Mouse (Mus musculus): ENCODE measurements at regions not wholly inside any gene's neighbourhood (a gene's known extent, or its start where the extent isn't known, plus 50 kb on each side); places are given as distances from the start of the nearest gene placed in this dataset.

DNA sequence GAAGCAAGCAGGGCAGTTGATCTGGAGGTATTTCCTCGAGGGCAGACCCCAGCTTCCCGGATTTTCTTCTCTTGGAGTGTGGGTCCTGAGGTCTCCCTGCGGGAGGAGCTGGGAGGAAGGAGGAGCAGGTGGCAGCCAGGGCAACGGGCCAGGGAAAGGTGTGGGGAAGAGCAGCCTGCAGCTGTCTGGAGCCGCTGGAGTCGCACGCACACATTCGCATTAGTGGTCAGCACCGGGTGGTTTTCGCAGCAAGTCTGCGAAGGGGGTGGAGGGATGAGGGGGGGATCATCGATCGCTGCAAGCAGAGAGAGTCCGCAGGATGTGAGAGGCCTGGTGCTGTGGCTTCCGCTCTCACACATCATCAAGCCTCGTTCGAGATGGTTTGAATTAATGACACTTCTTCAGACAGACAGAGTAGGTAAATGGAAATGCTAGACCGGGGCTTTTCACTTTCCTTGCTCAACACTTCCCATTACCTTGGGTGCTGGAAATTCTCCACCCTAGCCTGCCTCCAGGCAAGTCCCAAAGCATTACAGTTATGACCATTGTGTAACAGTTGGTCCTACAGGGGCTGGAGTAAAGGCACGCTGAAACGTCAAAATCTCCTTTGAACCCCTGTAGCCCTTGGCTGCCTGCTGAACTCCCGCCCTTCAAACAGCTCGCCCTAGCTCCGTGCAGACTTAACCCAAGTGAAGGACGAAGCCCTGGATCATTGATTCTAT, 213.3 kb upstream of the Bmper start:
- ATAC-seq (ENCODE audit: insufficient number of reproducible peaks, insufficient read depth, low FRiP score, low read depth) = peak; percentile 64; the same call in 1 of the 2 replicates
- no peaks in the 10 kb centered on the region for H3K36me3 ChIP-seq (ENCODE audit: control insufficient read depth, insufficient read depth, low read length)
- 15% methylated on average over 24 of the region's 24 CpGs for WGBS
- no peak overlapping the region for H3K9ac ChIP-seq (replicated peaks; ENCODE audit: low read depth, low read length)
- H3K4me1 ChIP-seq (ENCODE audit: control insufficient read depth, insufficient read depth, low read length) = peaks cover 32% of the 10 kb centered on the region
- no peak overlapping the region for H3K4me3 ChIP-seq (ENCODE audit: low read depth, low read length)
- peak overlapping the region; percentile 13 for H3K4me2 ChIP-seq (replicated peaks; ENCODE audit: low read depth, low read length)
- H3K27me3 ChIP-seq (ENCODE audit: control insufficient read depth, insufficient read depth, low read length) = no peaks in the 10 kb centered on the region
- H3K9me3 ChIP-seq (ENCODE audit: control insufficient read depth, low read depth, low read length) = no peaks in the 10 kb centered on the region
- no peak overlapping the region for H3K27ac ChIP-seq (ENCODE audit: low read length)

DNA sequence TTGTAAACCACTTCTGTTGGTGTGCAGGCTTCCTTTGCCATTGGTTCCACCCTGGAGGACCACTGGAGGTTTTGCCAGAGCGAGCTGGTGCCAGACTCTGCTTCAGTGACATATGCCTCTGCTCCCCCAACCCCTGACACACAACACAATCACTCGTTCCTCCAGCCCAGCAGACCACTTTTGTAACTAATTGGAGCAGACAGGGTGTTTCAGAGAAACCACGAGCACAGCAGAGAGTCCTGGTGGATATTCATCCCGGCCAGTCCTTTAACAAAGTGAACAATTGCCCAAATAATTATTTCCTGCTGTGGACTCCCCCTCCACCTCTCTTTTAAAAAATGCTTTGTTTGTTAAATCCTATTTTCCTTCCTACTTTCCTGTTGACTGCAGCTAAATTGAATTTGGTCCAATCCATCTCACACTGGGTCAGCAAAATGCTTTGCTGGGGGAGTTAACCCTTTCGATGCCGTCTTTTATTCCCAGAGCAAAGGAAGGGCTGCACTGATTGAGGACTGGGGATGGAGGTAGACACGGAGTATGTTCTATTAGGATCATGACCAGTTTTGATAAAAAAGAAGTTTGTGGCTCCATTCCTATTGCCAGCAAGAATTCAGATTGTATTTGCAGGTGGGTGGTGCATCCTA, 211.4 kb upstream of the Bmper start:
- Histone ChIP-seq H3K4me3 (ENCODE audit: low read depth, low read length) (no peak overlapping the region), H3K36me3 (ENCODE audit: control insufficient read depth, insufficient read depth, low read length) (no peaks in the 10 kb centered on the region), H3K9ac (replicated peaks; ENCODE audit: low read depth, low read length) (no peak overlapping the region), H3K9me3 (ENCODE audit: control insufficient read depth, low read depth, low read length) (peaks cover 2% of the 10 kb centered on the region; the same call in 1 of the 2 replicates), H3K4me1 (ENCODE audit: control insufficient read depth, insufficient read depth, low read length) (peaks cover 21% of the 10 kb centered on the region), H3K4me2 (replicated peaks; ENCODE audit: low read depth, low read length) (no peak overlapping the region), H3K27ac (ENCODE audit: low read length) (no peak overlapping the region), H3K27me3 (ENCODE audit: control insufficient read depth, insufficient read depth, low read length) (no peaks in the 10 kb centered on the region)
- no peak for ATAC-seq (ENCODE audit: insufficient number of reproducible peaks, insufficient read depth, low FRiP score, low read depth)
- 42% methylated on average over 7 of the region's 7 CpGs for WGBS

DNA sequence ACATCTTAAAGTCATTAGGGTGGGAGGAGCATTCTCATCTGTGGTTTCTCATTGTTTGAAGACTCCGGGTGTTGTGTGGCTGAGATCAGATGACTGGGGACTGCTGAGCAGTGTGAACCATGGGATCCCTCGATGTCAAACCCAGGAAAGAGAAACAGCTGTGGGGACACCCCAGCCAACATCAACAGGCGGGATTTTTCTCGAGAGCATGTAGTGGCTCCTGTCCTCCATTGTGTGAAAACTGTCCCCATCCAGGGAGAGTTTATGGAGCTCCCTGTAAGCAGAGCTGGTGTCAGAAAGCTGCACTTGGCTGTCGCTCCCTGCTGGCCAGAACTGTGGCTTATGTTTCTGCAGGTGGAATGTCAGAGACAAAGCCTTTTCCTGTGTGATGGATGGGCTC, 210.7 kb upstream of the Bmper start:
- WGBS = 17% methylated on average over 5 of the region's 5 CpGs
- no peak overlapping the region for H3K27ac ChIP-seq (ENCODE audit: low read length)
- H3K4me3 ChIP-seq (ENCODE audit: low read depth, low read length) = no peak overlapping the region
- no peaks in the 10 kb centered on the region for H3K36me3 ChIP-seq (ENCODE audit: control insufficient read depth, insufficient read depth, low read length)
- H3K9ac ChIP-seq (replicated peaks; ENCODE audit: low read depth, low read length) = no peak overlapping the region
- no peak overlapping the region for H3K4me2 ChIP-seq (replicated peaks; ENCODE audit: low read depth, low read length)
- peaks cover 6% of the 10 kb centered on the region; the same call in 1 of the 2 replicates for H3K9me3 ChIP-seq (ENCODE audit: control insufficient read depth, low read depth, low read length)
- H3K27me3 ChIP-seq (ENCODE audit: control insufficient read depth, insufficient read depth, low read length) = no peaks in the 10 kb centered on the region
- peak; percentile 66 for ATAC-seq (ENCODE audit: insufficient number of reproducible peaks, insufficient read depth, low FRiP score, low read depth)
- H3K4me1 ChIP-seq (ENCODE audit: control insufficient read depth, insufficient read depth, low read length) = peaks cover 21% of the 10 kb centered on the region

DNA sequence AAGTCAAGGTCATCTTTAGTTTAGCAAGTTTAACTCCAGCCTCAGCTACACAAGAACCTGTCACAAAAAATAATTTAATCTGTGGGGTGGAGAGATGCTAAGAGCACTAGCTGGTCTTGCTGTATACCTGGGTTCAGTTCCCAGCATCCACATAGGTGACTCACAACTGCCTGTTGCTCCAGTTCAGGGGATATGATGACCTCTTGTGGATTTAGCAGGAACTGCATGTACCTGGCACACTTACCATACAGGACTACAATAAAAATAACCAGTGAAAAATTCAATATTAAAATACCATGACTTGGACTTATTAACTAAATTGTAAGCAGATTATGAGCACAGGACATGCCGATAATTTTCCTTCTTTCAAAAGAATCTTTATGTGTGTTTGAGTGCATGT, 206.1 kb upstream of the Bmper start:
- Histone ChIP-seq H3K27me3 (ENCODE audit: control insufficient read depth, insufficient read depth, low read length) (no peaks in the 10 kb centered on the region), H3K27ac (ENCODE audit: low read length) (no peak overlapping the region), H3K9me3 (ENCODE audit: control insufficient read depth, low read depth, low read length) (peaks cover 6% of the 10 kb centered on the region; the same call in 1 of the 2 replicates), H3K4me3 (ENCODE audit: low read depth, low read length) (no peak overlapping the region), H3K9ac (replicated peaks; ENCODE audit: low read depth, low read length) (no peak overlapping the region), H3K4me1 (ENCODE audit: control insufficient read depth, insufficient read depth, low read length) (peaks cover 6% of the 10 kb centered on the region; the same call in 1 of the 2 replicates), H3K4me2 (replicated peaks; ENCODE audit: low read depth, low read length) (no peak overlapping the region), H3K36me3 (ENCODE audit: control insufficient read depth, insufficient read depth, low read length) (no peaks in the 10 kb centered on the region)
- WGBS = 100% methylated on average over 1 of the region's 1 CpGs
- no peak for ATAC-seq (ENCODE audit: insufficient number of reproducible peaks, insufficient read depth, low FRiP score, low read depth)

DNA sequence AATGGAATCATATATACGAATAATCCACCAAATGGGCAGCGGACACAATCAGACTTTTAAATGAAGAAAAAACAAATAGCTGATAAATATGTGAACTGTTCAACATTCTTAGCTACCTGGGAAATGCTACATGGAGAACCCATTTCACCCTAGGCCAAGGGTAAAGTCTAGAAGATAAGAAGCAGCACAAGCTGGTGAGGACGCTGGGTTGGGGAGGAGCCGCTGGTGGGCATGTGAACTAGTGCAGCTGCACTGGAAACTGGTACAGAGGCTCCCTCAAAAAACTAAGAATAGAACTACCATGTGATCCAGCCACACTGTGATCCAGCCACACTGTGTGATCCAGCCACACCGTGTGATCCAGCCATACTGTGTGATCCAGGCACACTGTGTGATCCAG, 198.8 kb upstream of the Bmper start:
- no peak for ATAC-seq (ENCODE audit: insufficient number of reproducible peaks, insufficient read depth, low FRiP score, low read depth)
- Histone ChIP-seq H3K9me3 (ENCODE audit: control insufficient read depth, low read depth, low read length) (no peaks in the 10 kb centered on the region), H3K9ac (replicated peaks; ENCODE audit: low read depth, low read length) (no peak overlapping the region), H3K4me3 (ENCODE audit: low read depth, low read length) (no peak overlapping the region), H3K27me3 (ENCODE audit: control insufficient read depth, insufficient read depth, low read length) (no peaks in the 10 kb centered on the region), H3K4me1 (ENCODE audit: control insufficient read depth, insufficient read depth, low read length) (no peaks in the 10 kb centered on the region), H3K36me3 (ENCODE audit: control insufficient read depth, insufficient read depth, low read length) (no peaks in the 10 kb centered on the region), H3K27ac (ENCODE audit: low read length) (no peak overlapping the region), H3K4me2 (replicated peaks; ENCODE audit: low read depth, low read length) (no peak overlapping the region)
- WGBS = 88% methylated on average over 5 of the region's 5 CpGs

DNA sequence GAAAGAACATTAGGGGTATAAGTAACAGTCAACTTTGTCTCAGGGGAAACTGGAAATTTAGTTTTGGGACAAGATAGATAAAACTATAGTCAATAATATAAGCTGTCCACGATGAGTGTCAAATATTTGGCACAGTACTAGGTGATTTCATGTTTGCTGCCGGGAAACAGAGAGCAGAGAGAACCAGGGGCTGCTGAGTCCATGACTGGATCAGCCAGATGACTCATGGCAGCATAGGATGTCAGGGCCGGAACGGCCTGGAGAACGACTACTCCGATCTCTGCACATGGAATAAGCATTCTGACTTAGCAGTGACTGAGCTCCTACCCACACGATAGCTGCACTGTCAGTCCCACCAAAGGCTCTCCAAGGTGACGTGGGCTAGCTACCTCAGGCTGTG, 197.6 kb upstream of the Bmper start:
- H3K36me3 ChIP-seq (ENCODE audit: control insufficient read depth, insufficient read depth, low read length) = no peaks in the 10 kb centered on the region
- WGBS = 89% methylated on average over 8 of the region's 8 CpGs

DNA sequence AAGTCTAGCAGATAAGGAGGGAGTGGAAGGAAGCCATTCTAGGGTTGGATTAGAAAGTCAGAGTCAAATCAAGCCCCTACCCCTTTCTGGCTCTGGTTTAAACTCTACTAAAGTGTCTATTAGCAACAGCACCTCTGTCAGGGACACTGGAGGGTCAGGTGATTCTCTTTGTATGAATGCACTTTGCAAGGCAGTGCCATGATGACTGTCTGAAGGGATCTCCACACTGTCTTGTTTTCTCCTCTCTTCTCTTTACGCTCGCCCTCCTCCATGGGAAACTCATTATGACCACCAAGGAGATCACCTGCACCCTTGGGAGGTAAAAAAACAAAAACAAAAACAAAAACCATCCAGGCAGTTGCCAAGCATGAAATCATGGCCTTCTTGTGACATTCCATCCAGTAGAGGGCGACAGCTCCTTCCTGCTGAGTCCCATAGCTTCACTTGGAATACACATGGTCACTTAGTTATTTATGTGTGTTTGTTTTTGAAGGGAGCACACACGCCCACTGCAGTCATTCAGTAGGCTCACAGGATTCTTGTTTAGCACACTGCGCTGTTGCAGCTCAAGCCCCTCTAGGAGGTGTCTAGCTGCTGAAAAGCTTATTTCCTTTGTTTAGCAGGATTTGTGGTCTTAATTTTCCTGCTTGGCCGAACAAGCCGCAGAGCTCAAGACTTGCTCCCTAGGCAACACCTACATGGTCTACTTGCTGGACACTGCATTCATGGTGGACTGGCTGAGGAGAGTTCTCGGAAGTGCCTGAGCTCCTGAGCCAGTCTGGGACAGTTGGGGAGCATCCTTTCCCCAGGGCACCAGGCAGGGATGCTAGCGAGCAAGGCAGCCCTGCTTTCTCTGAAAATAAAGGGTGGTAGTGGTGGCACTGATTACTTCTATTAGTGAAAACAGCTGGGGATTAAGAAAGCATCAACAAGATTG, 195.2 kb upstream of the Bmper start:
- no peak overlapping the region for H3K27ac ChIP-seq (ENCODE audit: low read length)
- no peaks in the 10 kb centered on the region for H3K9me3 ChIP-seq (ENCODE audit: control insufficient read depth, low read depth, low read length)
- WGBS = 78% methylated on average over 9 of the region's 9 CpGs
- no peak overlapping the region for H3K4me2 ChIP-seq (replicated peaks; ENCODE audit: low read depth, low read length)
- ATAC-seq (ENCODE audit: insufficient number of reproducible peaks, insufficient read depth, low FRiP score, low read depth) = no peak
- H3K4me3 ChIP-seq (ENCODE audit: low read depth, low read length) = no peak overlapping the region
- 0 out of 2 replicates have a peak, but pooled peaks cover 3% of the 10 kb centered on the region for H3K4me1 ChIP-seq (ENCODE audit: control insufficient read depth, insufficient read depth, low read length)
- H3K36me3 ChIP-seq (ENCODE audit: control insufficient read depth, insufficient read depth, low read length) = no peaks in the 10 kb centered on the region
- no peak overlapping the region for H3K9ac ChIP-seq (replicated peaks; ENCODE audit: low read depth, low read length)
- H3K27me3 ChIP-seq (ENCODE audit: control insufficient read depth, insufficient read depth, low read length) = no peaks in the 10 kb centered on the region

More for the DNA sequence above, 197.6 kb upstream of the Bmper start:
- Histone ChIP-seq H3K4me3 (ENCODE audit: low read depth, low read length) (no peak overlapping the region), H3K27ac (ENCODE audit: low read length) (no peak overlapping the region), H3K9me3 (ENCODE audit: control insufficient read depth, low read depth, low read length) (no peaks in the 10 kb centered on the region), H3K4me1 (ENCODE audit: control insufficient read depth, insufficient read depth, low read length) (no peaks in the 10 kb centered on the region), H3K4me2 (replicated peaks; ENCODE audit: low read depth, low read length) (no peak overlapping the region), H3K27me3 (ENCODE audit: control insufficient read depth, insufficient read depth, low read length) (no peaks in the 10 kb centered on the region), H3K9ac (replicated peaks; ENCODE audit: low read depth, low read length) (no peak overlapping the region)
- no peak for ATAC-seq (ENCODE audit: insufficient number of reproducible peaks, insufficient read depth, low FRiP score, low read depth)

DNA sequence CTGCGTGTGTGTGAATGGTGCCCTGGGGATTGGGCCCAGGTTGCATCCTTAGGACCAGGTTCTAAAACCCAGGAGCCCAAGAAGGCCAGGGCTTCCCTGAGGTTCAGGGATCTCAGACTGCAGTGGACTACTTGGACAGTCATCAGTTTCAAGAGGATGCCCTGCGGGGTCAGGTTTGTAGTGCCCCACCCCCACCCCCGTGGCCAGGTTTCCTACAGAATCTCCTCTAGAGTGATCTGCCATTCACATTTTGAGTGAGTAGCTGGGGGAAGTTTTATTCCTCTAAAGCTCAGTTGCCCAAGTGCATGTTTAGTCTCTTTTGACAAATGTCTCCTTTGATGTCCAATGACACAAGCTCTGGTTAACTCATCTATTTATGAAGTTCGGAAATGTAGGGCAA, 193.5 kb upstream of the Bmper start:
- H3K27ac ChIP-seq (ENCODE audit: low read length) = no peak overlapping the region

More for the DNA sequence above, 193.5 kb upstream of the Bmper start:
- Histone ChIP-seq H3K36me3 (ENCODE audit: control insufficient read depth, insufficient read depth, low read length) (no peaks in the 10 kb centered on the region), H3K4me3 (ENCODE audit: low read depth, low read length) (no peak overlapping the region), H3K9ac (replicated peaks; ENCODE audit: low read depth, low read length) (no peak overlapping the region), H3K4me2 (replicated peaks; ENCODE audit: low read depth, low read length) (no peak overlapping the region), H3K4me1 (ENCODE audit: control insufficient read depth, insufficient read depth, low read length) (0 out of 2 replicates have a peak, but pooled peaks cover 3% of the 10 kb centered on the region), H3K27me3 (ENCODE audit: control insufficient read depth, insufficient read depth, low read length) (no peaks in the 10 kb centered on the region), H3K9me3 (ENCODE audit: control insufficient read depth, low read depth, low read length) (no peaks in the 10 kb centered on the region)
- WGBS = 63% methylated on average over 4 of the region's 4 CpGs
- ATAC-seq (ENCODE audit: insufficient number of reproducible peaks, insufficient read depth, low FRiP score, low read depth) = no peak
